Mouse (Mus musculus) heart, postnatal 0 days (tissue): ENCODE data around the gene Sh3d21. TPM values are rescaled to one million over a fixed set of nuclear protein-coding genes. Genes with fewer than 3 reads are reported as not detected.

Source experiments
- ATAC-seq: fragments of 200-750 bp; cut with Nextera tagmentation; 2 replicates; pipeline ENCODE4 v1.8.0; 2017; ENCODE audit warnings: low read depth, moderate number of reproducible peaks, moderate library complexity; ENCODE audit not compliant: insufficient read depth
- DNase-seq: peaks from one replicate; pipeline ENCODE4 v3.0.0-alpha.2; 2016; ENCODE audit warnings: low spot score
- H3K27ac ChIP-seq: fragments of 300-500 bp; sonication (generic); 2 replicates; pipeline ENCODE4 v1.5.1; 2014; ENCODE audit warnings: low read depth, mild to moderate bottlenecking
- H3K27me3 ChIP-seq: fragments of 300-500 bp; sonication (generic); 2 replicates; pipeline ENCODE4 v1.6.1; 2014; ENCODE audit warnings: low read length, mixed read lengths; ENCODE audit not compliant: control insufficient read depth, insufficient read depth
- H3K36me3 ChIP-seq: fragments of 300-500 bp; sonication (generic); replicated peaks from 2 replicates; pipeline ENCODE4 v1.6.1; 2014; ENCODE audit warnings: low read length, mixed read lengths; ENCODE audit not compliant: control insufficient read depth, insufficient read depth
- H3K4me1 ChIP-seq: fragments of 300-500 bp; sonication (generic); 2 replicates; pipeline ENCODE4 v1.6.1; 2014; ENCODE audit warnings: antibody characterized with exemption; ENCODE audit not compliant: control insufficient read depth, insufficient read depth
- H3K4me2 ChIP-seq: fragments of 300-500 bp; sonication (generic); 2 replicates; pipeline ENCODE4 v1.6.1; 2014; ENCODE audit warnings: low read depth, mild to moderate bottlenecking, low read length, moderate library complexity
- H3K4me3 ChIP-seq: fragments of 300-500 bp; sonication (generic); 2 replicates; pipeline ENCODE4 v1.5.1; 2014; ENCODE audit warnings: low read depth, low read length
- H3K9ac ChIP-seq: fragments of 300-500 bp; sonication (generic); replicated peaks from 2 replicates; pipeline ENCODE4 v1.6.1; 2014; ENCODE audit warnings: low read depth, low read length, mixed read lengths
- H3K9me3 ChIP-seq: fragments of 300-500 bp; sonication (generic); replicated peaks from 2 replicates; pipeline ENCODE4 v1.6.1; 2016; ENCODE audit warnings: low read length; ENCODE audit not compliant: control insufficient read depth
- CTCF ChIP-seq: IDR thresholded peaks from 2 replicates; pipeline ENCODE4 v1.5.1; 2016; ENCODE audit warnings: antibody characterized with exemption, control low read depth, low read depth
- EP300 ChIP-seq: IDR thresholded peaks from 2 replicates; pipeline ENCODE4 v1.6.1; 2016; ENCODE audit warnings: antibody characterized with exemption, low read depth
- WGBS: fragments of 180-500 bp; shearing (Covaris S2); extraction: QIAGEN DNeasy Blood & Tissue Kit; methylation state at CpG from one replicate; pipeline ENCODE4 v1.1.7; 2014; 5-methylcytosine and 5-hydroxymethylcytosine counted together
- polyA plus RNA-seq: library from polyadenylated mRNA; unstranded; fragments of >200 nt; fragmentation: Nextera tagmentation; extraction: Ambion mirVana; gene quantifications from 2 replicates; pipeline ENCODE4 v1.2.1, GENCODE M21; 2015
- total RNA-seq: library from RNA; depleted of rRNA; stranded (reverse); fragments of >200 nt; gene quantifications from 2 replicates; pipeline ENCODE4 v1.2.3, GENCODE M21; 2014; ENCODE audit warnings: low replicate concordance; rRNA removed

The Sh3d21 gene
- 2.6 TPM in 1 of 2 replicates, not detected in the other for total RNA-seq
- polyA plus RNA-seq, result 2.2 and 2.6 TPM in 2 replicates

DNA sequence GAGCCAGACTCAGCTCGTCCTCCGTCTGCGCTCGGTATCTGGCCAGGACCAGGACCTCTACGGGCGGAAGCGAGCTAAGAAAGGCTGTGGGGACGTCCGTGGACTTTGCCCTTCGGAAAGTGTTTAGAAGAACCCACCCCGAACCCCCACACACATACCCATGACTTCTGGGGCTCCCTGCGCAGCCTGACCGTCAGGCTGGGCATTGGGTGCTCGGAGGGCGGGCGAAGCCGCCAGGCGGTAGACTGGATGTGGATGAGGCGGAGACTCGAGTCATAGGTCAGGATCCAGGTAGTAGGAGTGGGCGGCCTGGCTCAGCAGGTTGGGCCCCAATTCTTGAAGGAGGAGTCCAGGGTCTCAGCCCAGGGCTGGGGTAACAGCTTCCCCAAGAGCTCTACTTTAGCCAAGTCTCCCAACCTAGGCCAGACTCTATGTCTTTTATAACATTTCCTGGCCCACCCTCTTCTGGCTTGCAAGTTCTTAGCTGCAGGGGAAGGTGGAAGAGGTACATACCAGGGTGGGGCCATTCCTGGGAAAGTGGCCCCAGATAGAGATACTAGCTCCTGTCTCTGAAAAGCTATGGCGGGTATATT is at the start of gene Sh3d21:
Sh3d21 (minus strand) TSS at position 425 of the 593 bp plus-strand sequence.
- H3K9me3 ChIP-seq, result no peaks in the 10 kb centered on the region
- peak within 1 kb of the TSS; percentile 80 for H3K27ac ChIP-seq
- H3K4me1 ChIP-seq, result peaks cover 24% of the 10 kb centered on the region
- H3K4me2 ChIP-seq, result peak within 1 kb of the TSS; percentile 99
- ATAC-seq (peak; percentile 31), DNase-seq (no peak)
- H3K36me3 ChIP-seq, result peaks cover 27% of the 10 kb centered on the region
- H3K9ac ChIP-seq, result peak within 1 kb of the TSS; percentile 81
- WGBS, result 8% methylated on average over 22 of the region's 22 CpGs
- H3K27me3 ChIP-seq, result no peaks in the 10 kb centered on the region
- peak within 1 kb of the TSS; percentile 61 for H3K4me3 ChIP-seq
- TF ChIP-seq CTCF (no peak), EP300 (no peak)

- Histone ChIP-seq H3K36me3 (no peaks in the 10 kb centered on the region), H3K4me3 (no peak overlapping the region), H3K9ac (no peak overlapping the region), H3K27me3 (no peaks in the 10 kb centered on the region), H3K27ac (no peak overlapping the region), H3K4me1 (no peaks in the 10 kb centered on the region), H3K9me3 (no peaks in the 10 kb centered on the region), H3K4me2 (no peak overlapping the region)
- TF ChIP-seq CTCF (no peak), EP300 (no peak)
- WGBS, result 66% methylated on average over 6 of the region's 6 CpGs
- no peak for ATAC-seq
- no peak for DNase-seq
These were observed 43.8 kb upstream of the Sh3d21 start for GRCm38 (mm10) chr4:126207081-126207480.

DNA sequence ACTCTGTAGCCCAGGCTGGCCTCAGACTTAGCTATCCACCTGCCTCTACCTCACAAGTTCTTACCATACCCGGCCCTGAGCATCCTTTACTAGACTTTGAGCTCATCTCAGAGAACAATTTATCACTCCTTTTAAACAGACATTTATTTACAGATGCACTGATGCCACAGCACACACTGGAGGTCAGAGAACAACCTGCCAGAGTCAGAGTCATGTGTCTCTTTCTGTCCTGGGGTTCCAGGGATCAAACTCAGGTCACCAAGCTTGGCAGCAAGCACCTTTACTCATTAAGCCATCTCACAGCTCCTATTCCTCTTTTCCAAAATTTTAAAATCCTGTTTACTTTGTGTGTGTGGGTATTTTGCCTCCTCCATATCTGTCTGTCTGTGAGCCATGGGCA is 42.1 kb upstream of the Sh3d21 start:
- DNase-seq (no peak), ATAC-seq (no peak)
- H3K9me3 ChIP-seq, result no peaks in the 10 kb centered on the region
- 77% methylated on average over 1 of the region's 1 CpGs for WGBS
- no peaks in the 10 kb centered on the region for H3K27me3 ChIP-seq
- no peak overlapping the region for H3K9ac ChIP-seq
- H3K4me3 ChIP-seq, result no peak overlapping the region
- H3K36me3 ChIP-seq, result no peaks in the 10 kb centered on the region
- no peak overlapping the region for H3K4me2 ChIP-seq
- H3K27ac ChIP-seq, result no peak overlapping the region
- no peak for TF ChIP-seq EP300
- peaks cover 7% of the 10 kb centered on the region for H3K4me1 ChIP-seq

DNA sequence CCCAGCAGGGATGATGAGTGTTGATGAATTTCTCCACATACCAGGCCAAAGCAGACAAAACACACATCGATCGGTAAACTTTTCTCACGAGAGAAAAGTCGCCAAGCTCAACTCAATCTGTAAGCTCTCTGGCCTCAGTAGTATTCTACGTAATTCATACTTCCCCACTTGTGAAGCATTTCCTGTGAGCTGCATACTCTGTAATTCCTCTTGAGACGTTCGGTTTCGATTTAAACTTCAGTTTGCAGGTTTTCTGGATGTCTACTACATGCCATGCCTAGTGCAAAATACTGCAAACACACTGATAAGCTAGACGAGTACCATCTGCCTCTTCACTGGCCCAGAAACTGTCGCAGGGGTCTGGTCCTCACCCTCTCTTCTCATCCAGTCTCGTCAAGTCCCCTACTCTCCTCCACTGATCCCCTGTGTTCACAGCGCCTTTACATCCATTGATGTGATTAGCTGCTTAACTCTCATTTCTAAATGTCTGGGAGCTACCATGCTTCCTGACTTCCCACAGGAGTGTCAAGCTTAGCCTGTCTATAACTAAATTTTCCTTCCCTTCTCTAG is 41.5 kb upstream of the Sh3d21 start:
- peaks cover 13% of the 10 kb centered on the region for H3K4me1 ChIP-seq
- H3K27ac ChIP-seq, result no peak overlapping the region
- TF ChIP-seq CTCF (no peak), EP300 (no peak)
- H3K4me2 ChIP-seq, result no peak overlapping the region
- H3K27me3 ChIP-seq, result no peaks in the 10 kb centered on the region
- DNase-seq (no peak), ATAC-seq (no peak)
- no peak overlapping the region for H3K9ac ChIP-seq
- H3K9me3 ChIP-seq, result no peaks in the 10 kb centered on the region
- 70% methylated on average over 12 of the region's 12 CpGs for WGBS
- H3K4me3 ChIP-seq, result no peak overlapping the region
- no peaks in the 10 kb centered on the region for H3K36me3 ChIP-seq

GRCm38 (mm10) chr4:126204016-126204415 is 40.7 kb upstream of the Sh3d21 start:
- no peak overlapping the region for H3K9ac ChIP-seq
- 81% methylated on average over 8 of the region's 8 CpGs for WGBS
- no peaks in the 10 kb centered on the region for H3K27me3 ChIP-seq
- 0 out of 2 replicates have a peak overlapping the region, but pooled peaks have one; percentile 99 for H3K27ac ChIP-seq
- H3K9me3 ChIP-seq, result no peaks in the 10 kb centered on the region
- H3K36me3 ChIP-seq, result no peaks in the 10 kb centered on the region
- peaks cover 20% of the 10 kb centered on the region for H3K4me1 ChIP-seq
- ATAC-seq, result no peak
- TF ChIP-seq EP300, result no peak
- no peak for DNase-seq
- no peak overlapping the region for H3K4me3 ChIP-seq
- H3K4me2 ChIP-seq, result no peak overlapping the region
